Mouse (Mus musculus) gonadal fat pad, adult 2 months (tissue): ENCODE data around the gene Dusp2. TPM values are rescaled to one million over a fixed set of nuclear protein-coding genes. Genes with fewer than 3 reads are reported as not detected.

ENCODE experiments used
- DNase-seq: peaks from one replicate; pipeline ENCODE4 v3.0.0-alpha.2; 2012; ENCODE audit warnings: low read depth
- polyA plus RNA-seq: library from polyadenylated mRNA; depleted of rRNA; stranded (reverse); fragments of >200 nt; gene quantifications from 2 replicates; pipeline ENCODE4 v1.2.3, GENCODE M21; 2012

Dusp2 gene
- polyA plus RNA-seq, 1 experiment, result 1.8 TPM

- no peak for DNase-seq
These were observed 12.3 kb upstream of the Dusp2 start for GRCm38 (mm10) chr2:127323667-127324066.

- DNase-seq, result no peak
These were observed 11.5 kb upstream of the Dusp2 start for GRCm38 (mm10) chr2:127324456-127324855.

- no peak for DNase-seq
These were observed 7.7 kb upstream of the Dusp2 start for GRCm38 (mm10) chr2:127328090-127328851.

GRCm38 (mm10) chr2:127332807-127333570 lies 3.0 kb upstream of the Dusp2 start:
- no peak for DNase-seq

- DNase-seq, result no peak
These were observed 1.9 kb upstream of the Dusp2 start for GRCm38 (mm10) chr2:127333945-127334603.

GRCm38 (mm10) chr2:127335078-127335541 lies 849 bp upstream of the Dusp2 start:
- DNase-seq, result no peak

- DNase-seq, result no peak
These were observed 506 bp downstream of the Dusp2 start for GRCm38 (mm10) chr2:127336497-127336832.

GRCm38 (mm10) chr2:127336885-127337284 lies 926 bp downstream of the Dusp2 start:
- no peak for DNase-seq

GRCm38 (mm10) chr2:127337531-127337930 lies 1.6 kb downstream of the Dusp2 start:
- DNase-seq, result no peak

- no peak for DNase-seq
These were observed 2.1 kb downstream of the Dusp2 start for GRCm38 (mm10) chr2:127338012-127338411.

GRCm38 (mm10) chr2:127338416-127338815 lies 2.5 kb downstream of the Dusp2 start, which contains the start of gene Astl:
TSS of gene Astl (plus strand) at chr2:127338639.
- DNase-seq, result no peak

GRCm38 (mm10) chr2:127338833-127339232 lies 2.9 kb downstream of the Dusp2 start:
- DNase-seq, result no peak

- no peak for DNase-seq
These were observed 3.3 kb downstream of the Dusp2 start for GRCm38 (mm10) chr2:127339262-127339661.

GRCm38 (mm10) chr2:127341159-127341558 lies 5.2 kb downstream of the Dusp2 start:
- no peak for DNase-seq

- DNase-seq, result no peak
These were observed 10.4 kb downstream of the Dusp2 start for GRCm38 (mm10) chr2:127346334-127346733.

- no peak for DNase-seq
These were observed 11.4 kb downstream of the Dusp2 start for GRCm38 (mm10) chr2:127347147-127347985.

- no peak for DNase-seq
These were observed 17.9 kb downstream of the Dusp2 start for GRCm38 (mm10) chr2:127353881-127354280.

GRCm38 (mm10) chr2:127362459-127363281 lies 26.7 kb downstream of the Dusp2 start, which contains the start of gene Adra2b:
TSS of gene Adra2b (plus strand) at chr2:127363208.
- no peak for DNase-seq

- no peak for DNase-seq
These were observed 27.3 kb downstream of the Dusp2 start for GRCm38 (mm10) chr2:127363282-127363652.

- DNase-seq, result no peak
These were observed 27.7 kb downstream of the Dusp2 start for GRCm38 (mm10) chr2:127363696-127364095.

- DNase-seq, result no peak
These were observed 28.5 kb downstream of the Dusp2 start for GRCm38 (mm10) chr2:127364452-127364851.
